Mouse (Mus musculus): ENCODE data around the gene Dupd1.

- no peak for TF ChIP-seq CTCF (IDR thresholded peaks at IDR 0.05; ENCODE audit: borderline replicate concordance, insufficient read depth, low read depth, low read length)
- TF ChIP-seq POLR2A (IDR thresholded peaks at IDR 0.05; ENCODE audit: borderline replicate concordance, insufficient read depth, low read length) = no peak
Observed at GRCm38 (mm10) chr14:21669633-21670421, 44.5 kb downstream of the Dupd1 start.
